Mouse (Mus musculus): Measurements from ENCODE around the gene Smyd3.

DNA sequence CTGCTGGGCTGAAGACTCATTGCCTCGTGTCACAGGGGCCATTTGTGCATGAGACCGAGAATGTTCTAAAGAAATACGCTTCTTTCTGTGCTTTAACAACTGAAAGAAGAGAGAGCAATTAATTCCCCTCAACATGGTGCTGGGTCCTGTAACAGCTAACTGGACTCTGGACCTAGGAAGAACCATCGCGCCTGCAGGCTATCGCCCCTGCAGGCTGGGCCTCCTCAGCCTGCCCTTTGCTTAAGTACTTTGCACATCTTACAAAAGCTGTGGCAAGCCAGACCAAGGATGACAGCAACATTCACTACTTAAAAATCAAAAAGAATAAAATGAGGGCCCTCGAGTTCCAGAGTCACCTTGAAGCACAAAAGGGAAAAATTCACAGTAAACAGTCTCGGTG lies 274.3 kb downstream of the Smyd3 start:
- no peak for TF ChIP-seq CTCF (IDR thresholded peaks at IDR 0.05)
- TF ChIP-seq POLR2A (IDR thresholded peaks at IDR 0.05; ENCODE audit: insufficient read depth, low read depth, low read length): no peak
- TF ChIP-seq EP300 (IDR thresholded peaks at IDR 0.05; ENCODE audit: insufficient read depth, low read depth, low read length): no peak
